Mouse (Mus musculus) bone marrow, adult 2 months (tissue): ENCODE measurements around the gene Npm1.

Source experiments
- CTCF ChIP-seq: fragments of 200-500 bp; IDR thresholded peaks from 2 replicates; pipeline ENCODE4 v1.5.1; 2011; ENCODE audit warnings: low read length, control low read depth; ENCODE audit not compliant: control insufficient read depth, insufficient read depth
- POLR2A ChIP-seq: fragments of 200-500 bp; IDR thresholded peaks from 2 replicates; pipeline ENCODE4 v1.6.1; 2011; ENCODE audit warnings: low read depth, mild to moderate bottlenecking, control low read depth, low read length, borderline replicate concordance; ENCODE audit not compliant: control insufficient read depth

DNA sequence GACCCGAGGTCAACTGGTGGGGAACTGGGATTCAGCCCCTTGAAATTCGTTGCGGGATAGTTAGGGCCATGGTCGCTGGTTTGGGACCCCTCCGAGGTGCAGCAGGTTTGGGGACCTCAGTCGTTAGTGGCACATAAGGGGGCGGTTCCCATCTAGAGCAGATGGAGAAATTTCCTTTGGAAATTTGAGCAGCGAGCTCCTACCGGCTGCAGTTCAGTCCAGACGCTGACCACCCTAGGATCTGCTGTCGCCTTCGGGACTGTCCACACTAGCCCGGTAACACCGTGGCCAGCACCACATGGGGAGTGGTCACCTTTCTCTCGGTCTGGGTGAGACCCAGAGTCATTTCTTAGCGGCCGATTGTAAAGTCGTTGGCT, 41.3 kb upstream of the Npm1 start:
- TF ChIP-seq CTCF (no peak), POLR2A (no peak)
